Mouse (Mus musculus) thymus, adult 2 months (tissue): ENCODE measurements around the gene Arhgap31. TPM values are rescaled to one million over a fixed set of nuclear protein-coding genes. Genes with fewer than 3 reads are reported as not detected.
"Not testable (repeated sequence)": the region's sequence is repeated elsewhere in the genome, so short reads cannot be mapped to it uniquely, and the experiment has no call there.

Experiments used
- DNase-seq: peaks from one replicate; pipeline ENCODE4 v3.0.0; 2021
- H3K27ac ChIP-seq: fragments of 200-500 bp; 2 replicates; pipeline ENCODE4 v1.5.1; 2012; ENCODE audit warnings: low read length, control low read depth; ENCODE audit not compliant: control insufficient read depth, insufficient read depth
- H3K27me3 ChIP-seq: fragments of 200-500 bp; 2 replicates; pipeline ENCODE4 v1.6.1; 2012; ENCODE audit warnings: mild to moderate bottlenecking, low read length, moderate library complexity, mixed read lengths; ENCODE audit not compliant: control insufficient read depth, insufficient read depth
- H3K36me3 ChIP-seq: fragments of 200-500 bp; 2 replicates; pipeline ENCODE4 v1.6.1; 2012; ENCODE audit warnings: mild to moderate bottlenecking, low read length, moderate library complexity; ENCODE audit not compliant: control insufficient read depth, insufficient read depth
- H3K4me1 ChIP-seq: fragments of 200-500 bp; replicated peaks from 2 replicates; pipeline ENCODE4 v1.6.1; 2012; ENCODE audit warnings: low read length; ENCODE audit not compliant: control insufficient read depth, insufficient read depth
- H3K4me3 ChIP-seq: fragments of 200-500 bp; 2 replicates; pipeline ENCODE4 v1.5.1; 2012; ENCODE audit warnings: mild to moderate bottlenecking, low read length, control low read depth, moderate library complexity; ENCODE audit not compliant: control insufficient read depth, insufficient read depth
- CTCF ChIP-seq: fragments of 200-500 bp; IDR thresholded peaks from 2 replicates; pipeline ENCODE4 v1.5.1; 2012; ENCODE audit warnings: mild to moderate bottlenecking, control low read depth, low read length, moderate library complexity, borderline replicate concordance; ENCODE audit not compliant: control insufficient read depth, poor library complexity, insufficient read depth; ENCODE audit errors: extremely low read depth
- POLR2A ChIP-seq: fragments of 200-500 bp; IDR thresholded peaks from 2 replicates; pipeline ENCODE4 v1.6.1; 2012; ENCODE audit warnings: mild to moderate bottlenecking, low read length, control low read depth, moderate library complexity; ENCODE audit not compliant: control insufficient read depth, poor library complexity, insufficient read depth; ENCODE audit errors: extremely low read depth
- WGBS: fragments of 180-500 bp; shearing (Covaris S2); methylation state at CpG from one replicate; pipeline ENCODE4 v1.1.7; 2018; 5-methylcytosine and 5-hydroxymethylcytosine counted together
- polyA plus RNA-seq: library from polyadenylated mRNA; depleted of rRNA; stranded (reverse); fragments of >200 nt; gene quantifications from 2 replicates; pipeline ENCODE4 v1.2.3, GENCODE M21; 2012

Arhgap31 gene
- polyA plus RNA-seq, 1 experiment, result 10.2 TPM

GRCm38 (mm10) chr16:38729139-38729538 is 16.1 kb upstream of the Arhgap31 start:
- H3K4me3 ChIP-seq, result no peak overlapping the region
- H3K36me3 ChIP-seq, result no peaks in the 10 kb centered on the region
- TF ChIP-seq CTCF (no peak), POLR2A (no peak)
- no peaks in the 10 kb centered on the region; the same call in 1 of the 2 replicates for H3K4me1 ChIP-seq
- no peaks in the 10 kb centered on the region for H3K27me3 ChIP-seq
- no peak overlapping the region for H3K27ac ChIP-seq
- DNase-seq, result no peak
- 83% methylated on average over 6 of the region's 6 CpGs for WGBS

- H3K36me3 ChIP-seq, result no peaks in the 10 kb centered on the region
- H3K4me3 ChIP-seq, result no peak overlapping the region
- no peak overlapping the region for H3K27ac ChIP-seq
- no peaks in the 10 kb centered on the region; the same call in 1 of the 2 replicates for H3K4me1 ChIP-seq
- no peak for TF ChIP-seq CTCF
- TF ChIP-seq POLR2A, result no peak
- DNase-seq, result no peak
- 96% methylated on average over 15 of the region's 15 CpGs for WGBS
- H3K27me3 ChIP-seq, result no peaks in the 10 kb centered on the region
Measured at GRCm38 (mm10) chr16:38728576-38729132, 15.6 kb upstream of the Arhgap31 start.

GRCm38 (mm10) chr16:38724974-38725373 is 11.9 kb upstream of the Arhgap31 start:
- DNase-seq, result no peak
- no peak overlapping the region for H3K4me3 ChIP-seq
- TF ChIP-seq CTCF (no peak), POLR2A (no peak)
- no peaks in the 10 kb centered on the region for H3K27me3 ChIP-seq
- WGBS, result 45% methylated on average over 13 of the region's 13 CpGs
- no peak overlapping the region for H3K27ac ChIP-seq
- H3K36me3 ChIP-seq, result no peaks in the 10 kb centered on the region
- no peaks in the 10 kb centered on the region; the same call in 1 of the 2 replicates for H3K4me1 ChIP-seq

- Histone ChIP-seq H3K4me1 (no peaks in the 10 kb centered on the region), H3K27ac (no peak overlapping the region), H3K36me3 (no peaks in the 10 kb centered on the region), H3K4me3 (no peak overlapping the region), H3K27me3 (no peaks in the 10 kb centered on the region)
- WGBS, result 58% methylated on average over 8 of the region's 8 CpGs
- DNase-seq, result no peak
- TF ChIP-seq POLR2A (no peak), CTCF (no peak)
Measured at GRCm38 (mm10) chr16:38724256-38724655, 11.2 kb upstream of the Arhgap31 start.

GRCm38 (mm10) chr16:38721377-38721776 is 8.3 kb upstream of the Arhgap31 start:
- 93% methylated on average over 9 of the region's 9 CpGs for WGBS
- H3K27ac ChIP-seq, result no peak overlapping the region

GRCm38 (mm10) chr16:38714259-38714526 is 1.1 kb upstream of the Arhgap31 start:
- H3K27ac ChIP-seq, result peak overlapping the region; percentile 99
- not testable (repeated sequence) for H3K27me3 ChIP-seq, H3K36me3 ChIP-seq, H3K4me1 ChIP-seq, DNase-seq
- H3K4me3 ChIP-seq, result peak overlapping the region; percentile 48
- WGBS, result 21% methylated on average over 11 of the region's 12 CpGs

More at GRCm38 (mm10) chr16:38721377-38721776, 8.3 kb upstream of the Arhgap31 start:
- no peak for DNase-seq
- TF ChIP-seq CTCF (no peak), POLR2A (no peak)
- Histone ChIP-seq H3K4me3 (no peak overlapping the region), H3K27me3 (no peaks in the 10 kb centered on the region), H3K4me1 (no peaks in the 10 kb centered on the region), H3K36me3 (no peaks in the 10 kb centered on the region)
